Mouse (Mus musculus) heart, postnatal 0 days (tissue): Measurements from ENCODE around the gene Magi2.

Experiments used
- CTCF ChIP-seq: IDR thresholded peaks from 2 replicates; pipeline ENCODE4 v1.5.1; 2016; ENCODE audit warnings: antibody characterized with exemption, control low read depth, low read depth
- EP300 ChIP-seq: IDR thresholded peaks from 2 replicates; pipeline ENCODE4 v1.6.1; 2016; ENCODE audit warnings: antibody characterized with exemption, low read depth

DNA sequence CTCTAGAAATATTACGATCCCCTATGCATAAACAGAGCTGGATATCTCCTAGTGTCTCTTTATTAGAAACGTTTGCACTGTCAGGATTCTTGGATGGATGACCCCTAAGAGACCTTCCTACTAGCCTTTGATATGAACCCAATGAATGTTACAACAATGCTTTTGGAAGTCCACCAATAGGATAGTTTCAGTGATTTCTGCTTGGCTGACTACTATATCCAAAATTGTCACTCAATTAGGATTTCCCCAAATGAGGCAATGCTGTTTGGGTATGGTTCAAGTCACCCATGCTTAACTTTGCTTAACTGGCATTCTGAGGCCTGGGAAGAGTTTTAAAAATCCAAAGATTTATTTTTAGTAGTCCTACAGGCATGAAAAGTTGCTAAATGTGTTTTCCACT, 110.7 kb downstream of the Magi2 start:
- no peak for TF ChIP-seq CTCF
- TF ChIP-seq EP300, result no peak
